Mouse (Mus musculus) 3134 (cell line): ENCODE measurements at regions not wholly inside any gene's neighbourhood (a gene's known extent, or its start where the extent isn't known, plus 50 kb on each side); places are given as distances from the start of the nearest gene placed in this dataset.
A peak's percentile ranks its signal among the peaks of the same experiment; 100 is the strongest.

ENCODE experiments used
- DNase-seq: peaks from one replicate; pipeline ENCODE4 v3.0.0-alpha.2; 2011; ENCODE audit warnings: low spot score; ENCODE audit not compliant: insufficient read length; ENCODE audit errors: extremely low read depth

DNA sequence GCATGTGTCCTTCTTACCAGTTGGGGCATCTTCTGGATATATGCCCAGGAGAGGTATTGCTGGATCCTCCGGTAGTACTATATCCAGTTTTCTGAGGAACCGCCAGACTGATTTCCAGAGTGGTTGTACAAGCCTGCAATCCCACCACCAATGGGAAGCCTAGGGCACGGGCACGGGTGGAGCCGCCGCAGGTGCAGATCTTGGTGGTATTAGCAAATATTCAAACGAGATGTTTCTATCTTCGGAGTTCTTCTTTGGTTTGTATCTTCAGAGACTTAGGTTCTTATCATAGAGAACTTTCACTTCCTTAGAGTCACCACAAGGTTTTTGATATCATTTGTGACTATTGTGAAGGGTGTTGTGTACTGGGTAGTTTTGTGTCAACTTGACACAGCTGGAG lies 103.1 kb downstream of the Btbd35f12 start:
- peak; percentile 1 for DNase-seq
